Mouse (Mus musculus): ENCODE results near the gene B3galnt2.
"Not testable (repeated sequence)": the region's sequence is repeated elsewhere in the genome, so short reads cannot be mapped to it uniquely, and the experiment has no call there.

The B3galnt2 gene

DNA sequence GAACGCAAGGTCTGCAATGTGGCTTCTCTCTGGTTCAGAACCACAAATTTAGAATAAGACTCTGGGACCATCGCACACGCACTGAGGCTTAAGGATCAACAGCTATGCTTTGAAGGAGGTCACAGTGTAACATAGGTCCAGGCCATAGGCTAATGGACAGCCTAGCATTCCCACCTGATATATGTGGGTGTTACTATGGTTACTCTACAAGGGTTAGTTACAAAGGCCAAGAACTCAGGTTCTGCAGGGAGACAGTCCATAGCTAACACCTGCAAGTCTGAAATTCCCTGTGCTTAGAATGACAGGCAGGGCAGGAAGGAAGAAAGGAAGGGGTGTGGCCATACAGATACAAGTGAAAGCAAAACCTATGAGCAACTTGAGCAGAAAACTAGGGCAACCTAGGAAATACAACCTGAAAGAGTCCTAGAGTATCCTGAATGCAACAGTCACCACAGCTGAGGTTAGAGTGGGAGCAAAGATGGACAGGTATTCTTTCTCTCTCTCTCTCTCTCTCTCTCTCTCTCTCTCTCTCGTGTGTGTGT lies 57.3 kb downstream of the B3galnt2 start:
- no peak for DNase-seq (ENCODE audit: low spot score)

DNA sequence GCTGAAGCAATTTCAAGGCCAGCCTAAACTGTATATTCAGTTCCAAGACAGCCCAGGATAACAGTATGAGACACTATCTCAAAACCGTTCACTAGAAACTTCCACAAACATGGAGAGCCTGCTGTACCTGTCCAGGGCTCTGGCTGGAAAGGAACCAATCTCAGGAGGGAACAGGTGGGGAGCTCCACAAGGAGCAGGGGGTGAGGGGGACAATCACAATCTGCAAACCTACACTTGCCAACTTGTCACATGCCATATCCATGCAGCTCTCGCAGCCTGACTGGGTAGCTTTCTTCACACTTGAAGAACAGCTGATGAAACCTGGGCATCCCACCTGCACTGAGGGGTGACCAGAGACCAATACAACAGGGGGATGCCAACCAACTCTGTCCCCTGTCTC lies 59.7 kb downstream of the B3galnt2 start:
- no peak for DNase-seq (ENCODE audit: low spot score)

GRCm38 (mm10) chr13:14014540-14014939 lies 60.3 kb downstream of the B3galnt2 start:
- DNase-seq (ENCODE audit: low spot score): no peak

DNA sequence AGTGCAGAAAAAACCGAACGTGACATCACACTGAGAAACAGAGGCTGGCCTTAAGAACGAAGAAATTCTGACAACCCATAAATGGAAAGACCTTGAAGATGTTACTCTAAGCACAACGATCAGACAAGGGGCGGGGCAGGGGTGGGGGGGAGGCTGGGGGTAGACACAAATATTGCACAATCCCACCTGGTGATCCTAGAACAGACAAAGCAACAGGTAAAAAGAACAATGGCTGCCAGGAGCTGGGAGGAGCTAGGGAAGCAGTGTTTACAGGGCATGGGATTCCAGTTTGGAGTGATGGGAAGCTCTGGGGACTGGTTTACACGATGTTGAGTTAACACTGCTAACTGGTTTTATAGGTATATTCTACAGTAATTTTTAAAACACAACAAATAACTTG lies 61.3 kb downstream of the B3galnt2 start:
- no peak for DNase-seq (ENCODE audit: low spot score)

DNA sequence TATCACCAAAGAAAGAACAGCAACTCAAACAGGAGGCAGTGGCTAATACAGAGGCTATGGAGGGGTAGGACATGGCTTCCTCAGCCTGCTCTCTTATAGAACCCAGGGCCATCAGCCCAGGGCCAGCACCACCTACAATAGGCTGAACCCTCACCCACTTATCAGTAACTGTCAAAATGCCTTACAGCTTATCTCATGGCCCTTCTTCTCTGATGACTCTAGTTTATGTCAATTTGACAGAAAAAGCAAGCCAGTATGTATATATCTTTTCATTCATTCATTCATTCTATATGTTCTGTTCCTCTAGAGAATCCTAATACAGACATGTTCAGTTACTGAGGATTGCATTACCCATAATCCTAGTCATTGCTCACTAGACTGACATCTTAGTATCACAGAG lies 64.0 kb downstream of the B3galnt2 start:
- no peak for DNase-seq (ENCODE audit: low spot score)

GRCm38 (mm10) chr13:14018852-14019251 lies 64.6 kb downstream of the B3galnt2 start:
- DNase-seq (ENCODE audit: low spot score): no peak

- DNase-seq (ENCODE audit: low spot score): not testable (repeated sequence)
Measured at GRCm38 (mm10) chr13:14021417-14021816, 67.1 kb downstream of the B3galnt2 start.

- no peak for DNase-seq (ENCODE audit: low spot score)
Measured at GRCm38 (mm10) chr13:14025554-14025953, 71.3 kb downstream of the B3galnt2 start.

GRCm38 (mm10) chr13:14026154-14026820 lies 72.0 kb downstream of the B3galnt2 start:
- DNase-seq (ENCODE audit: low spot score): no peak

DNA sequence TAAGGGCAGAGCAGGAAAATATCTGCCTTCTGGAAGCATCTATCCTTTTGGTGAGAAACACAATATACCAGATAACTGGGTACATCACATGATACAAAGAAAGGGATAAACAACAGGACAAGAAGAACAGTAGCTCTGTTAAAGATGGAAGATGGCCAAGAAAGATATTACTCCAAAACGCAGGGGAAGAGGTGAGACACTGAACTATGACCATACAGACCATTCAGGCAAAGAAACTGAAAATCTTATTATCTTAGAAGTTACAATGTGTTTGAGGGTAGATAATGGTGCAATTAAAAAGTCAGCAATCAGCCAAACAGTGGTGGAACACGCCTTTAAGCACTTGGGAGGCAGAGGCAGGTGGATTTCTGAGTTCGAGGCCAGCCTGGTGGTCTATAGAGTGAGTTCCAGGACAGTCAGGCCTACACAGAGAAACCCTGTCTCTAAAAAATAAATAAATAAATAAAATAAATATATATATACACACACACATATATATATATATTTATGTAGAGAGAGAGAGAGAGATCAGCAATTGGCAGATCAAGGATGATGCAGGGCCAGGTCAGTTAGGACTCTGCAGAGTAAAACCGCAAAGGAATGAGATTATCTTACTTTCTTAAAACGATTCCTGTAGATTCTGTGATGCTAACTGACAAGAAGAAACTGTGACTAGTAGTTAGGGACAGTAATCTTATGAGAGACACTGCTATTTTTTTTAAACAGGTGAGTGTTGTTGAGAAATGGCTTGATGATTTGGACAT lies 79.2 kb downstream of the B3galnt2 start:
- DNase-seq (ENCODE audit: low spot score): no peak

DNA sequence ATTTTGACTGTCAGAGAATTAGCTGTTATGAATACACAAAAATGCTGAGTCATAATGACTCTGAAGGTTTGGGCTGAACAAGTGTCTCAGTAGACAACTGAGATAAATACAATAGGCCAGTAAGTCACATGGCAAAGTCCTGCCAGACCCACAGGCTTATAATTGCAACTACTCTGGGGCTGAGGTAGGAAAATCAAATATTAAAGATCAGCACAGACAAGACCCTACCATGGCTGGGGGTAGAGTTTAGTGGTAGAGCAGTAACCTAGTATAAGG lies 79.7 kb downstream of the B3galnt2 start:
- no peak for DNase-seq (ENCODE audit: low spot score)

- DNase-seq (ENCODE audit: low spot score): not testable (repeated sequence)
Measured at GRCm38 (mm10) chr13:14035352-14035751, 81.1 kb downstream of the B3galnt2 start.

- no peak for DNase-seq (ENCODE audit: low spot score)
Measured at GRCm38 (mm10) chr13:14035875-14036630, 81.8 kb downstream of the B3galnt2 start.

GRCm38 (mm10) chr13:14038911-14039291 lies 84.6 kb downstream of the B3galnt2 start:
- DNase-seq (ENCODE audit: low spot score): no peak

GRCm38 (mm10) chr13:14039292-14039965 lies 85.2 kb downstream of the B3galnt2 start, which contains the start of gene Tbce:
Gene Tbce, minus strand, starts transcription at chr13:14039638.
- peak; percentile 88 for DNase-seq (ENCODE audit: low spot score)

- DNase-seq (ENCODE audit: low spot score): no peak
Measured at GRCm38 (mm10) chr13:14040186-14040585, 85.9 kb downstream of the B3galnt2 start.

GRCm38 (mm10) chr13:14043851-14044250 lies 89.6 kb downstream of the B3galnt2 start:
- DNase-seq (ENCODE audit: low spot score): no peak

- no peak for DNase-seq (ENCODE audit: low spot score)
Measured at GRCm38 (mm10) chr13:14044521-14044920, 90.3 kb downstream of the B3galnt2 start.

All from urinary bladder, postnatal 14 days (tissue).